Mouse (Mus musculus): ENCODE data around the gene Pibf1. TPM values are rescaled to one million over a fixed set of nuclear protein-coding genes. Genes with fewer than 3 reads are reported as not detected.

Gene Pibf1
- polyA plus RNA-seq, 1 experiment: not detected

DNA sequence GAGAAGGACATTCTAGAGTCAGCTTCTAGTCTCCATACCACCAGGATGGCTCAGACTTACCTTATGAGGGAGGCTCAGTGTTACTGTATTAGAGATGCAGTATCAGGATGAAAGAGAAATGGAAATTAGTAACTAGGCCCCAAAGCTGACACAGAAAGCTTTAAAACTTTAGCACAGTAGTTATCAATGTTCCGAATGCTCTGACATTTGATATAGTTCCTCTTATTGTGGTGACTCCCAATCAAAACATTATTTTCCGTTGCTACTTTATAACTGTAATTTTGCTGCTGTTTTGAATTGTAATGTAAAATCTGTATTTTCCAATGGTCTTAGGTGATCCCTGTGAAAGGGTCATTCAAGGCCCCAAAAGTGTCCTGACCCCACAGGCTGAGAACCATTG, 7.4 kb downstream of the Pibf1 start:
- H3K27me3 ChIP-seq (ENCODE audit: control insufficient read depth): no peaks in the 10 kb centered on the region
- H3K4me3 ChIP-seq (replicated peaks): no peak overlapping the region
- H3K4me1 ChIP-seq (ENCODE audit: control insufficient read depth): peaks cover 5% of the 10 kb centered on the region
- TF ChIP-seq TAL1 (IDR thresholded peaks at IDR 0.05; ENCODE audit: low read length): no peak
- no peak for TF ChIP-seq GATA1 (IDR thresholded peaks at IDR 0.05; ENCODE audit: low read length)
- no peaks in the 10 kb centered on the region for H3K9me3 ChIP-seq (ENCODE audit: control insufficient read depth, low read length)
- H3K36me3 ChIP-seq (ENCODE audit: control insufficient read depth): peaks cover 65% of the 10 kb centered on the region

DNA sequence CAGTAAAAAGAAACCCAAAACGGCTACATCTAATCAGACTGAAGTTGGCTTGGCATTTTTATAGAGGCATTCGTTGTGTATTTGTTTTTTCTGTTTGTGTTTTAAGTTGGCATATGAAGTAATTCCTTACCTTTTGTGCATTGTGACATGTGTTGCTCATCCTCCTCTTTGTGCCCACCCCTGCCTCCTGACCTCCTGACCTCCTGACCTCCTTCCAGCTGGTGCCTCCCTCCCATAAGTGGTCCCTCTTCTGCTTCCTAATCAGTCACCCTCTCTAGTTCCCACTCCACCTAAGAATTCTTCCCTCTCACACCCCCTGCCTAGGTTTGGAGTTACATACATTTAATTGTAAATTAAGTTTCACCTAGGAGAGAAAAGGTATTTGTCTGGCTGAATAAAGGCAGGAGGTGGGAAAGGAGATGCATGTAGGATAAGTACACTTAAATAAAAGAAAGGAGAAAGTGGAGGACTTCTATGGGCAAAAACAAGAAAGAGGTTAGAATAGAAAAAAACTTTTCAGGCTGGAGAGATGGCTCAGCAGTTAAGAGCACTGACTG, 8.5 kb downstream of the Pibf1 start:
- TF ChIP-seq TAL1 (IDR thresholded peaks at IDR 0.05; ENCODE audit: low read length): no peak
- TF ChIP-seq GATA1 (IDR thresholded peaks at IDR 0.05; ENCODE audit: low read length): no peak
- H3K27me3 ChIP-seq (ENCODE audit: control insufficient read depth): no peaks in the 10 kb centered on the region
- no peak overlapping the region for H3K4me3 ChIP-seq (replicated peaks)
- H3K4me1 ChIP-seq (ENCODE audit: control insufficient read depth): peaks cover 2% of the 10 kb centered on the region
- peaks cover 64% of the 10 kb centered on the region for H3K36me3 ChIP-seq (ENCODE audit: control insufficient read depth)
- no peaks in the 10 kb centered on the region for H3K9me3 ChIP-seq (ENCODE audit: control insufficient read depth, low read length)

DNA sequence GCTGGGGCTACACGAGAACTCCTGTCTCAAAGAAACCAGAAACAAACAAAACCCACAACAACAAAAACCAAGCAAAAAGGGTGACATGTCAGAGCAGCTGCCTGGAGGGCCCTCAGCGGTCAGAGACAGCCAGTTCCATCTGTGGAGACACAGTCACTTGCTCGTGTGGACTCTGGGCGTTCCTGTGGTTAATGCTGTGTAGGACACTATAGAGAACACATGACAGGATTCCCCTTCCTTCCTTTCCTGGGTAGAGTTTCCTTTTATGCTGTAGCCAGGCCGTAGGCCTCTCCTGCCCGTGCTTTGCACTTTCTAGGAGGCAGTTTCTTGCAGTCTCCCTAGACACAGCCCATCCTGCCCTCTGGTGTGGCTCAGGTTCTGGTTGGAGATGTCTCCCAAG, 9.5 kb downstream of the Pibf1 start:
- Histone ChIP-seq H3K4me3 (replicated peaks) (no peak overlapping the region), H3K27me3 (ENCODE audit: control insufficient read depth) (no peaks in the 10 kb centered on the region), H3K9me3 (ENCODE audit: control insufficient read depth, low read length) (no peaks in the 10 kb centered on the region), H3K4me1 (ENCODE audit: control insufficient read depth) (peaks cover 2% of the 10 kb centered on the region), H3K36me3 (ENCODE audit: control insufficient read depth) (peaks cover 63% of the 10 kb centered on the region)
- TF ChIP-seq TAL1 (IDR thresholded peaks at IDR 0.05; ENCODE audit: low read length): no peak
- TF ChIP-seq GATA1 (IDR thresholded peaks at IDR 0.05; ENCODE audit: low read length): no peak

DNA sequence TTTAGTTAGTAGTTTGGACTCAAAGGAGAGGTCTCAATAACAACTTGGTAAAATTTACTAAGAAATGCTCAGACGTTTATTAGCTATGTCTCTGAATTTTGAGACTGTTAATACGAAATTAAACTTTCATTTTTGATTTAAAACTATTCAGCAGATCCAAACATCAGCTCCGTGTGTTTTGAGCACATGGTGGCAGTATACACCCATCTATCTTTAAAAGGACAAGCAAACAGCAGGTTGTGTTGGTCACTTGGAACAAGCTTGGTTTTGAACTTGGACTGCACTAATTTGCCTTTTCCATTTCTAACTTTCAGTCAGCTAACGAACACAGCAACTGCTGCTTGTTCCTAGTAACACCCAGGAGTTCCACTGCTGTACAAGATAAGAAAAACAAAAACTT, 18.4 kb downstream of the Pibf1 start:
- H3K4me3 ChIP-seq (replicated peaks): no peak overlapping the region
- no peak for TF ChIP-seq GATA1 (IDR thresholded peaks at IDR 0.05; ENCODE audit: low read length)
- no peak for TF ChIP-seq TAL1 (IDR thresholded peaks at IDR 0.05; ENCODE audit: low read length)
- H3K36me3 ChIP-seq (ENCODE audit: control insufficient read depth): peaks cover 33% of the 10 kb centered on the region
- no peaks in the 10 kb centered on the region for H3K4me1 ChIP-seq (ENCODE audit: control insufficient read depth)
- no peaks in the 10 kb centered on the region for H3K9me3 ChIP-seq (ENCODE audit: control insufficient read depth, low read length)
- no peaks in the 10 kb centered on the region for H3K27me3 ChIP-seq (ENCODE audit: control insufficient read depth)

DNA sequence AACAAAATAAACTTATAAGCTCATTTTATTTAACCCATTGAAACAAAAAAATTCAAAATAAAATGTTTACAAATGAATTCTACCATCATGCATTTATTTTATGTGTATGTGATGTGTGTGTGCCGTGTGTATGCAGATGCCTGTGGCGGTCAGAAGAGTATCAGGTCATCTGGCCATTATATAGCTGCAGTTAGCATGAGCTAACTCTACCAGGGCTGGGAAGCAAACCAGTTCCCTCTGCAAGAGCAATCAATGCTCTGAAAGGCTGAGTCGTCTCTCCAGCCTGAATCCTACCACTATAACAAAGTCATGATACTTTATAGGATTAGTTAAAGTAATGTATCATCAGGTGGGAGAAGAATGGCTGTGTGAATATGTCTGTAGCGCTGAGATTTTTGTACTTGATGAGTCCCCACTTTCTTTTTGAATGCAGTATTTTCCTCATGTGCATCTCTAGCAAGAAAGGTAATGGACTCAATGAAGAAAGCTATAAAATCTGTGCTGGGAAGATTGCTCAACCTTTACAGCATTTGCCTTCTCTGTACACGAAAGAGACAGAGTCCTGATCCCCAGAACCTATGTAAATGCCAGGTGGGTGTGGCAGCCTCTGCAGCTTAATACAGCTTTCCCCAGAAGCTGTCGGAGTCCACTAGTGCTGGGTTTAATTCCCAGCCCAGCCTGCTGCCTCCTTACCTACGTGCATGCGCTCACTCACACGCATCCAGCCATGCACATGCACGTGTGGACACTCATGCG, 22.5 kb downstream of the Pibf1 start:
- no peak for TF ChIP-seq TAL1 (IDR thresholded peaks at IDR 0.05; ENCODE audit: low read length)
- no peak for TF ChIP-seq GATA1 (IDR thresholded peaks at IDR 0.05; ENCODE audit: low read length)
- no peaks in the 10 kb centered on the region for H3K27me3 ChIP-seq (ENCODE audit: control insufficient read depth)
- H3K9me3 ChIP-seq (ENCODE audit: control insufficient read depth, low read length): no peaks in the 10 kb centered on the region
- peaks cover 7% of the 10 kb centered on the region for H3K36me3 ChIP-seq (ENCODE audit: control insufficient read depth)
- H3K4me3 ChIP-seq (replicated peaks): no peak overlapping the region
- H3K4me1 ChIP-seq (ENCODE audit: control insufficient read depth): no peaks in the 10 kb centered on the region

DNA sequence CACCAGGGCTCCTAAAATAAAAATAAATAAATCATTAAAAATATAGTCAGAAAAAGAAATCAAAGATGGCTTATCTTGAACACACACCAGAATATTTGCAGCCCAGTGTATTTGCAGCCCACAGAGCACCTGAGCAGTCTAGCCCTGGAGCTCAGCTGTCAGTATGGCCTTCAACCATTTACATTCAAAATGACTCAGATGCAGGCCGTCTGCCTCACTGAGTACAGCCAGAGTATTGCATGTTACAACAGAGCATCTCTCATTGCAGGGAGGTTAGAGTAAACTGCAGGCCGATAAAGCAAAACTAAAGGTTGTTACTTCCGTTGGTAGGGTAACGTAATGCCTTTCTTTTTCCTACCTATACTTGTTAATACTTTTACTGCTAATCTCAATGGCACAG, 24.9 kb downstream of the Pibf1 start:
- no peaks in the 10 kb centered on the region for H3K27me3 ChIP-seq (ENCODE audit: control insufficient read depth)
- H3K9me3 ChIP-seq (ENCODE audit: control insufficient read depth, low read length): no peaks in the 10 kb centered on the region
- no peaks in the 10 kb centered on the region for H3K4me1 ChIP-seq (ENCODE audit: control insufficient read depth)
- peaks cover 3% of the 10 kb centered on the region for H3K36me3 ChIP-seq (ENCODE audit: control insufficient read depth)
- H3K4me3 ChIP-seq (replicated peaks): no peak overlapping the region
- no peak for TF ChIP-seq TAL1 (IDR thresholded peaks at IDR 0.05; ENCODE audit: low read length)
- TF ChIP-seq GATA1 (IDR thresholded peaks at IDR 0.05; ENCODE audit: low read length): no peak

DNA sequence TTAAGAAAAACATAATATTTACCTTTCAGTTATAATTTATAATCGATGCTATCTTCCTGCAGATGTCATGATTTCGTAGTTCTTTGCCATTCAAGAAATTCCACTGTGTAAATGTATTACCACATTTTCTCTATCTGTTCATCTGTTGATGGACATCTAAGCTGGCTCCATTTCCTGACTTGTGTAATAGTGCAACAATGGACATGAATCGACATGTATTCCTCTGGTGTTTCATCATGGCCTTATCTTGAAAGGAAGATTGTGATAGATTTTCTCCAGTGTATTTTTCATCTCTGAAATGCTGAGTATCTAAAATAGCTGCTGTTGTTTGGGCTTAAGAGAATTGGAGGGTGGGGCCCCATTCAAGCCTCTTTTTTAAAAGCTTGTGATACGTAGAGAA, 27.5 kb downstream of the Pibf1 start:
- Histone ChIP-seq H3K36me3 (ENCODE audit: control insufficient read depth) (peaks cover 10% of the 10 kb centered on the region), H3K27me3 (ENCODE audit: control insufficient read depth) (no peaks in the 10 kb centered on the region), H3K4me3 (replicated peaks) (no peak overlapping the region), H3K4me1 (ENCODE audit: control insufficient read depth) (no peaks in the 10 kb centered on the region), H3K9me3 (ENCODE audit: control insufficient read depth, low read length) (no peaks in the 10 kb centered on the region)
- TF ChIP-seq TAL1 (IDR thresholded peaks at IDR 0.05; ENCODE audit: low read length) (no peak), GATA1 (IDR thresholded peaks at IDR 0.05; ENCODE audit: low read length) (no peak)

DNA sequence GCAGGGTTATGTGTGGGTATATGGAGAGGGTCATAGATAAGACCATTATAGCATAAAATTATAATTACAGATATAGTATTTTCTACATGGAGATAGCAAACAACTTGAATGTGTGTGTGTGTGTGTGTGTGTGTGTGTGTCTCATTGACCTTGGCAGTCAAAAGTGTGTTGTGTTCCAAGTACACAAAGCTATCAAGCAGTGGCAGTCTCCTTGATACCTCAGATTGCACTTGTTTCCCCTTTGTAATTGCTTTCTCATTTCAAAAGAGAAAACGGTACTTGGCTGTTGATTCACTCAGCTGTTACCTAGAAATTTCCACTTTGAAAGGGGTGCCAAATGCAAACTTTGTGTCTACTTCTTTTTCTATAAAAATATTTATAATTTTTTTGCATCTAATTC, 28.3 kb downstream of the Pibf1 start:
- Histone ChIP-seq H3K27me3 (ENCODE audit: control insufficient read depth) (no peaks in the 10 kb centered on the region), H3K4me3 (replicated peaks) (no peak overlapping the region), H3K4me1 (ENCODE audit: control insufficient read depth) (no peaks in the 10 kb centered on the region), H3K36me3 (ENCODE audit: control insufficient read depth) (peaks cover 7% of the 10 kb centered on the region; the same call in 1 of the 2 replicates), H3K9me3 (ENCODE audit: control insufficient read depth, low read length) (no peaks in the 10 kb centered on the region)
- TF ChIP-seq TAL1 (IDR thresholded peaks at IDR 0.05; ENCODE audit: low read length): no peak
- TF ChIP-seq GATA1 (IDR thresholded peaks at IDR 0.05; ENCODE audit: low read length): no peak

DNA sequence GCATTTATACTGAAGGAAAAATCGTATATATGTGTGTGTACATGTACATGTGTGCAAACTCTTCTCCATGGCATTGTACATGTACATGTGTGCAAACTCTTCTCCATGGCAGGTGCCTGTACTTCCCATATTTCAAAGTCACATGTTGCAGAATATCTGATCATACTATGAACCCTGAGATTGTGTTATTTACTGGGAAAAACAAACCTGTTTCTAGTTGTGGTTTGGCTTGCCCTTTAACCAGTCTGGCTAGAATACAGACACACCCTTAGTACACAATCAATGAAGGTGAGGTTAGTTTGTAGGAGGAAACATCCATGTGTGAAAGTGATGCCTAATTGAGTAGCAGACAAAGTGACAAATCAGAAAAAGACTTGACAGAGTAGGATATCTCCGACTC, 29.8 kb downstream of the Pibf1 start:
- Histone ChIP-seq H3K4me3 (replicated peaks) (no peak overlapping the region), H3K36me3 (ENCODE audit: control insufficient read depth) (peaks cover 9% of the 10 kb centered on the region)

More for the DNA sequence above, 29.8 kb downstream of the Pibf1 start:
- Histone ChIP-seq H3K27me3 (ENCODE audit: control insufficient read depth) (no peaks in the 10 kb centered on the region), H3K4me1 (ENCODE audit: control insufficient read depth) (no peaks in the 10 kb centered on the region), H3K9me3 (ENCODE audit: control insufficient read depth, low read length) (no peaks in the 10 kb centered on the region)
- TF ChIP-seq GATA1 (IDR thresholded peaks at IDR 0.05; ENCODE audit: low read length): no peak
- TF ChIP-seq TAL1 (IDR thresholded peaks at IDR 0.05; ENCODE audit: low read length): no peak

All from erythroblast, embryonic 14.5 days (primary cell).